Mouse (Mus musculus) ES-Bruce4 (cell line): Measurements from ENCODE around the gene Fgfr2.

ENCODE experiments used
- CTCF ChIP-seq: IDR thresholded peaks from one replicate; pipeline ENCODE4 v1.8.1; 2011; ENCODE audit warnings: low read depth, low read length
- EP300 ChIP-seq: IDR thresholded peaks from 2 replicates; pipeline ENCODE4 v1.6.1; 2011; ENCODE audit warnings: low read depth, low read length; ENCODE audit not compliant: insufficient read depth
- POLR2A ChIP-seq: IDR thresholded peaks from one replicate; pipeline ENCODE4 v1.8.1; 2011; ENCODE audit warnings: low read length; ENCODE audit not compliant: insufficient read depth

DNA sequence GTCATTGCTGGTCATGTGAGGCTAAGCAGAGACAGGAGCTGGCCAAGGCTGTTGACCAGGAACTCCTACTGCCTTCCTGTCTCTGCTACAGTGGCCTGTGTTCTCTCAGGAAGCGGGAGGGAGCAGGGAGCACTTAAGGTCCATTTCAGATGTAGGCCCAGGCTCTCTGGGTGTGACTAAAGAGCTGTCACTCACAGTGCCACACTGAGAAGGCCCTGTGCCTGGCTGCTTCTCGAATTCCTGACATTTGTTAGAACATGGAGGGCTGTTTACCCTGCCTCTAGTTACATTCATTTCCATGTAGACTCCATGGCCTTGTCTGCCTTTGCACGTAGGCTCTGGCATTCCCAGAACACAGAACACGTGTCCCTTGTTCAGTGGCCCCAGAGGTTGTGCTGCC is 2452.8 kb downstream of the Fgfr2 start:
- TF ChIP-seq CTCF (no peak), EP300 (no peak), POLR2A (no peak)
